Mouse (Mus musculus): ENCODE results near the gene Pum2.

DNA sequence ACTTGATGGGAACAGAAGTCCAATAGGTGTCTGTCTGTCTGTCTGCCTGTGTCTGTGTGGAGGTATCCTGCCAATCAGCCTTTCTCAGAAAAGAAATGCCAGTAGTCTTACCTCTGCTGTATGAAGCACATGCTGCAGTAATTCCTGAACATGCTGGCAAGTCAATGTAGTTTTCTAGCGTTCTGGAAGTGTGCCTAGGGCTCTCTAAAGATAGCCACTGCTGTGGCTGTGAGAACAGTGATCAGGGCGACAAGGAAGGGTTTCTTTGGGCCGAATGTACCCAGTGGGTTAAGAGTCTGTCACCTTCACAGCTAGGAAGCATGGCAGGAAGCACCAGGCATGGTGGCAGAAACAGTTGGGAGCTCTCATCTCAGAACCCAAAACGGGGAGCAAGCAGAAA is 80.2 kb downstream of the Pum2 start:
- TF ChIP-seq CTCF (IDR thresholded peaks at IDR 0.05; ENCODE audit: low read depth) (no peak), EP300 (optimal IDR thresholded peaks at IDR 0.05) (no peak)
